Mouse (Mus musculus) forebrain, embryonic 14.5 days (tissue): ENCODE measurements around the gene Rgs4. TPM values are rescaled to one million over a fixed set of nuclear protein-coding genes. Genes with fewer than 3 reads are reported as not detected.

Experiments
- ATAC-seq: fragments of 200-750 bp; cut with Nextera tagmentation; 2 replicates; pipeline ENCODE4 v1.8.0; 2017; ENCODE audit warnings: mild to moderate bottlenecking, moderate library complexity
- DNase-seq: peaks from one replicate; pipeline ENCODE4 v3.0.0-alpha.2; 2015; ENCODE audit warnings: low spot score
- H3K27ac ChIP-seq: fragments of 300-500 bp; sonication (generic); 2 replicates; pipeline ENCODE4 v1.5.1; 2014; ENCODE audit warnings: low read depth, mild to moderate bottlenecking, control low read depth, low read length, moderate library complexity
- H3K27me3 ChIP-seq: fragments of 300-500 bp; sonication (generic); replicated peaks from 2 replicates; pipeline ENCODE4 v1.6.1; 2014; ENCODE audit warnings: low read length, control low read depth, mixed read lengths; ENCODE audit not compliant: control insufficient read depth, insufficient read depth
- H3K36me3 ChIP-seq: fragments of 300-500 bp; sonication (generic); 2 replicates; pipeline ENCODE4 v1.6.1; 2014; ENCODE audit warnings: low read length, control low read depth; ENCODE audit not compliant: control insufficient read depth, insufficient read depth
- H3K4me1 ChIP-seq: fragments of 300-500 bp; sonication (generic); 2 replicates; pipeline ENCODE4 v1.6.1; 2014; ENCODE audit warnings: antibody characterized with exemption, low read length, control low read depth; ENCODE audit not compliant: control insufficient read depth, insufficient read depth
- H3K4me2 ChIP-seq: fragments of 300-500 bp; sonication (generic); 2 replicates; pipeline ENCODE4 v1.6.1; 2014; ENCODE audit warnings: mild to moderate bottlenecking, control low read depth, low read length
- H3K4me3 ChIP-seq: fragments of 300-500 bp; sonication (generic); 2 replicates; pipeline ENCODE4 v1.5.1; 2014; ENCODE audit warnings: low read depth, low read length, control low read depth
- H3K9ac ChIP-seq: fragments of 300-500 bp; sonication (generic); 2 replicates; pipeline ENCODE4 v1.6.1; 2014; ENCODE audit warnings: mild to moderate bottlenecking, low read length, control low read depth, moderate library complexity
- H3K9me3 ChIP-seq: fragments of 300-500 bp; sonication (generic); replicated peaks from 2 replicates; pipeline ENCODE4 v1.6.1; 2016; ENCODE audit warnings: low read length, control low read depth, mixed read lengths; ENCODE audit not compliant: control insufficient read depth
- WGBS: fragments of 180-500 bp; shearing (Covaris S2); extraction: QIAGEN DNeasy Blood & Tissue Kit; methylation state at CpG from one replicate; pipeline ENCODE4 v1.1.7; 2014; 5-methylcytosine and 5-hydroxymethylcytosine counted together
- polyA plus RNA-seq: library from polyadenylated mRNA; unstranded; fragments of >200 nt; fragmentation: Nextera tagmentation; extraction: Ambion mirVana; gene quantifications from 2 replicates; pipeline ENCODE4 v1.2.1, GENCODE M21; 2014

The Rgs4 gene
- polyA plus RNA-seq, result 46.0 and 55.6 TPM in 2 replicates

GRCm38 (mm10) chr1:169747473-169747872, at the start of gene Rgs4:
TSS of gene Rgs4 (minus strand) at chr1:169747642.
- peak; percentile 99 for ATAC-seq
- H3K9me3 ChIP-seq, result no peaks in the 10 kb centered on the region
- peak; percentile 90 for DNase-seq
- H3K4me2 ChIP-seq, result peak within 1 kb of the TSS; percentile 56
- peaks cover 5% of the 10 kb centered on the region; the same call in 1 of the 2 replicates for H3K4me1 ChIP-seq
- peak within 1 kb of the TSS; percentile 63; the same call in 1 of the 2 replicates for H3K27ac ChIP-seq
- H3K27me3 ChIP-seq, result 0 out of 2 replicates have a peak, but pooled peaks cover 2% of the 10 kb centered on the region
- no peaks in the 10 kb centered on the region for H3K36me3 ChIP-seq
- peak within 1 kb of the TSS; percentile 30 for H3K4me3 ChIP-seq
- peak within 1 kb of the TSS; percentile 46 for H3K9ac ChIP-seq
- under 1% methylated on average over 16 of the region's 16 CpGs for WGBS

DNA sequence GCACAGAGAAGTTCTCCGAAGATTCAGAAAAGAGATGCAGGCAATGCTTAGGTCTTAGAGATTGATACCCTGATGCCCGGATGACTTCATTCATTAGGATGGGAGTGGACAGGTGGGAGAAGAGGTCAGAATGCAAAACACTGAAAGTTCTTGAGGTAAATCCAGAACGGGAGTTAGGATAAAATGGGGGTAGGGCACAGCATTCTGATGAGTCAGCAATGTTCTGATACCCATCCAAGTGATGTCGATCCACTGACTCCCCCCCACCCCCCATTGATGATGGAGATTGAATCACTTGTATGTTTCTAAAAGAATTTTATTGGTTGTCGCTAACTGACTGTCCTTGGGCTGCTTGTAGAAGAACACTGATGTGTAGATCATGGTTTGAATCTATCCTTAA, 45.0 kb upstream of the Rgs4 start:
- ATAC-seq, result no peak
- Histone ChIP-seq H3K4me3 (no peak overlapping the region), H3K27me3 (no peaks in the 10 kb centered on the region), H3K4me1 (no peaks in the 10 kb centered on the region), H3K9me3 (no peaks in the 10 kb centered on the region), H3K27ac (no peak overlapping the region), H3K9ac (no peak overlapping the region), H3K4me2 (no peak overlapping the region), H3K36me3 (no peaks in the 10 kb centered on the region)
- 92% methylated on average over 5 of the region's 5 CpGs for WGBS
- DNase-seq, result no peak

DNA sequence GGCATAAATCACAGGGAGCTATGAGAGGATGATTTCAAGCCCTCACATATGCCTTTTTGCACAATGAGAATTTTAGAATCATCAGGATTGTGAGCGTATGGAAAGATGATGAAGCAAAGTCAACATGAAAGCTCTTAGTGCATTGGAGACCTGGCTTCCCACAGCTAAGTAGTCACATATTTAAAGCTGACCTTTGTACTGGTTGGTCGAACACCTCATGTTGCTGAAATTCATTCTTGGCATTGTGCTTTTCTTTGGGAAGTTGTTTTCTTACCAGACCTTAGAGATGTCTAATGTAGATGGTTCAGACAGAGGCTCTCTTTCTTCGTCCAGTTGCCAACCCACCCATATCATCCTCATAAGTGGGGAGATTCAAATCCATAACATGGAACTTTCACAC, 38.5 kb upstream of the Rgs4 start:
- H3K27ac ChIP-seq, result no peak overlapping the region
- H3K9ac ChIP-seq, result no peak overlapping the region
- H3K27me3 ChIP-seq, result no peaks in the 10 kb centered on the region
- ATAC-seq, result no peak
- no peaks in the 10 kb centered on the region for H3K4me1 ChIP-seq
- H3K4me2 ChIP-seq, result no peak overlapping the region
- no peak overlapping the region for H3K4me3 ChIP-seq
- no peak for DNase-seq
- WGBS, result 92% methylated on average over 3 of the region's 3 CpGs
- no peaks in the 10 kb centered on the region for H3K36me3 ChIP-seq
- H3K9me3 ChIP-seq, result no peaks in the 10 kb centered on the region

DNA sequence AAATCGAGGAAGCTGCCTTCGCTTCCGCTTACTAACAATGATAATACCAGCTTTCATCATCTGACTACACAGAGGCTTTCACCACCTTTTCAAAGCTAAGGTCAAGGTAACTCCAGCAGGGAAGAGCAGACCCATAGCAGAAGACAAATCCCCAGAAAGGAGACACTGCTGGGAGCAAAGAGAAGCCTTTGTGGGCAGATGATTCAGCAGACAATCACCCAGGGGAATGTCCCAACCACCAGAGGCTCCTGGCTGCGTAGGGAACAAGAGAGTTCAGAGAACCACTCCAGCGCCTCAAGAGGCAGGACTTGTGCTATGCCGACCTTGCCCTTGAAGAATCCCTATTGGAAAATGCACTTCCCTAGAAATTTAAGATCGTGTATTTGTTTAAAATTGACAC, 29.1 kb upstream of the Rgs4 start:
- H3K9ac ChIP-seq, result no peak overlapping the region
- no peaks in the 10 kb centered on the region for H3K27me3 ChIP-seq
- no peak overlapping the region for H3K4me3 ChIP-seq
- no peak overlapping the region for H3K4me2 ChIP-seq
- H3K4me1 ChIP-seq, result no peaks in the 10 kb centered on the region
- H3K27ac ChIP-seq, result no peak overlapping the region
- no peak for DNase-seq
- no peaks in the 10 kb centered on the region for H3K36me3 ChIP-seq
- WGBS, result 83% methylated on average over 7 of the region's 7 CpGs
- ATAC-seq, result no peak
- H3K9me3 ChIP-seq, result no peaks in the 10 kb centered on the region

DNA sequence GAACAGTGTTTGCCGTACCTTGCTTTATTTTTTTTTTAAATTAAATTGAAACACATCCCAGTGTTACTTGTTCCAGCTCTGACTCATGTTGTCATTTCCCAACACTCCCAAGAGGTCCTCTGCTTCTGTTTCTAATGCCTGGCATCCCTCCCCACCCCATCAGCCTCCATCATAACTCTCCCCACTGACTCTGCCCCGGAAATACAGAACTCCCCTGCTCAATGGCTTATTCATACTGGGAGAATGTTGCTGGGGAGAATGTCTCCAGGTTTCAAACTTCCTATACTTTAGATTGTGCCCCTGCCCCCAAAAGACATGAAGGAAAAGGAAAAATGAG, 17.1 kb upstream of the Rgs4 start:
- H3K27ac ChIP-seq, result peak overlapping the region; percentile 9; the same call in 1 of the 2 replicates
- H3K9me3 ChIP-seq, result no peaks in the 10 kb centered on the region
- H3K4me1 ChIP-seq, result peaks cover 4% of the 10 kb centered on the region; the same call in 1 of the 2 replicates
- peak; percentile 18; the same call in 1 of the 2 replicates for ATAC-seq
- WGBS, result 71% methylated on average over 2 of the region's 2 CpGs
- H3K36me3 ChIP-seq, result no peaks in the 10 kb centered on the region
- no peak overlapping the region for H3K9ac ChIP-seq
- no peaks in the 10 kb centered on the region for H3K27me3 ChIP-seq
- H3K4me2 ChIP-seq, result no peak overlapping the region
- no peak for DNase-seq
- no peak overlapping the region for H3K4me3 ChIP-seq

DNA sequence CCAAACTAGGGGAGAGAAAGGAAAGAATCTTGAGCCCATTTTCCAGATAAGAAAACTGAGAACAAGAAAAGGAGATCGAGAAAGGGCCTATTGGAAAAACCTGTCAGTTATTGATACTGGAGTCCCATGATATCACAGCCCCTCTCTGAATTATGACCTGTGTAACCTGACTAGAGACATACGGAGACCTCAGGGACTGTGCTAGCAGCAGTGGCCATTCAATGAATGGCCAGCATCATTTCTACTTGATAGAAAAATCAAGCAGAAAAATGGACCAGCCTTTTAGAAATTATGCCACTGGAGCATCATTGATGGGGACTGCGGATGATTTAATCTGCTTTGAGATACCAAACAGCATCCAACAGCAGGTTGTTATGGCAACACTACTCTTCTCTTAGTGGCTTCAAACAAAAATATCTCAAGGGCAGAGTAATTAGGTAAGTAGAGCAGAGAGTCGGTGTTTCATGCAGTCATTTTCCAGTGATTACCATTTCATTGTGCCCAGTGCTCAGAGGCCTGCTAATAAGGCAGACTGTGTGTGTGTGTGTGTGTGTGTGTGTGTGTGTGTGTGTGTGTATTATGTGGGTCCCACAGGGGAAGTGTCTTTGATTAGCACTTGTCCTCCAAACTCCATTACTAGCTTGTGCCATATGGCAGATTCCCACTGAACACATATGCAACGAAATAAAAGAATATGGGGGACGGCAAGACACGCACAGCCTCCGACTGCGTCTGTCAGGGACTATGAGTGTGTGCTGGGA, 16.6 kb upstream of the Rgs4 start:
- Histone ChIP-seq H3K9me3 (no peaks in the 10 kb centered on the region), H3K9ac (no peak overlapping the region), H3K36me3 (no peaks in the 10 kb centered on the region), H3K27ac (peak overlapping the region; percentile 9; the same call in 1 of the 2 replicates), H3K4me1 (peaks cover 4% of the 10 kb centered on the region; the same call in 1 of the 2 replicates), H3K27me3 (no peaks in the 10 kb centered on the region), H3K4me3 (no peak overlapping the region), H3K4me2 (no peak overlapping the region)
- WGBS, result 62% methylated on average over 9 of the region's 9 CpGs
- peak; percentile 85 for ATAC-seq
- peak; percentile 73 for DNase-seq

DNA sequence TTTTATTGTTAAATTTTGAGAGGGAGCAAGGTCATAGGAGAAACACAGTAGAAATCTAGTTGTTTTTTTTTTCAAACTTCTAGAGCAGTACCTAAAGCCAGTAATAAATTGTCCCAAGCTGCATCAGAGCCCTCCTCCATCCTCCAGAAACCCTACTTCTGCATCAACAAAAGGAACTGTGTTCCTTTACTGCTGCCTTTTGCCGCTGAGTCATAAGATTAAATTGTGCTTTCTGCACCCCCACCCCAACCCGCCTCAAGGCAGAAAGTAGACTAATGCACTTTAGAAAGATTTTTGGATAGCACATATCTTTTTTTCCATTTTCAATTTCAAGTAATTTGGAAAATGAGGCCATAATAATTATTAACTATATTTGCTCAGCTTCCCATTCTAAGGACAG, 15.1 kb upstream of the Rgs4 start:
- no peak overlapping the region for H3K4me2 ChIP-seq
- peaks cover 4% of the 10 kb centered on the region; the same call in 1 of the 2 replicates for H3K4me1 ChIP-seq
- no peak overlapping the region for H3K4me3 ChIP-seq
- no peaks in the 10 kb centered on the region for H3K27me3 ChIP-seq
- no peak for DNase-seq
- no peaks in the 10 kb centered on the region for H3K9me3 ChIP-seq
- WGBS, result 91% methylated on average over 2 of the region's 2 CpGs
- no peaks in the 10 kb centered on the region for H3K36me3 ChIP-seq
- no peak overlapping the region for H3K27ac ChIP-seq
- H3K9ac ChIP-seq, result no peak overlapping the region
- ATAC-seq, result no peak

DNA sequence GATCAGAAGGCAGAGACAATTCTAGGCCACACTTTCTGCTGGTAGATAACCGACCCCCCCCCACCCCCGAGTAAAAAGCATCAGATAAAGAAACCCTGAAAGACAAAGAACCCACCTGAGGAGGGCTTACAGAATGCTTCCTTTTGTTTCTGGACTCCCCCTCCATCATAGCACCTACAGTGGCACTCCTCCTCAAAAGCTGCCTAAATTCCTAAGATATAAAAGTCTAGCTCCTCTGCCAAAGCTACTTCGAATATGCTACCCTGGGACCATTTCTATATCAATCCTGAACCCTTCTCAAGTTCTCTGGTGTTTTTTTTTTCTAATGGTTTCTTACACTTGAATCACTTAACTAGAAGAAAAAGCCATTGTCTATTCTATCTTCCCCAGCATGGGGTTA, 9.1 kb upstream of the Rgs4 start:
- Histone ChIP-seq H3K9me3 (no peaks in the 10 kb centered on the region), H3K27me3 (no peaks in the 10 kb centered on the region), H3K36me3 (no peaks in the 10 kb centered on the region), H3K4me3 (no peak overlapping the region), H3K9ac (no peak overlapping the region), H3K4me2 (no peak overlapping the region), H3K4me1 (no peaks in the 10 kb centered on the region), H3K27ac (no peak overlapping the region)
- ATAC-seq (no peak), DNase-seq (no peak)
- WGBS, result 30% methylated on average over 3 of the region's 3 CpGs

- Histone ChIP-seq H3K4me1 (no peaks in the 10 kb centered on the region), H3K27me3 (0 out of 2 replicates have a peak, but pooled peaks cover 2% of the 10 kb centered on the region), H3K4me2 (no peak overlapping the region), H3K4me3 (no peak overlapping the region), H3K9ac (no peak overlapping the region), H3K27ac (no peak overlapping the region), H3K9me3 (no peaks in the 10 kb centered on the region), H3K36me3 (no peaks in the 10 kb centered on the region)
- DNase-seq, result no peak
- ATAC-seq, result no peak
- WGBS, result 66% methylated on average over 4 of the region's 4 CpGs
These were observed 5.0 kb upstream of the Rgs4 start for GRCm38 (mm10) chr1:169752395-169752794.
